Mouse (Mus musculus) thymus, adult 2 months (tissue): Measurements from ENCODE around the gene Kif21a. TPM values are rescaled to one million over a fixed set of nuclear protein-coding genes. Genes with fewer than 3 reads are reported as not detected.

Experiments used
- DNase-seq: peaks from one replicate; pipeline ENCODE4 v3.0.0; 2021
- H3K27ac ChIP-seq: fragments of 200-500 bp; 2 replicates; pipeline ENCODE4 v1.5.1; 2012; ENCODE audit warnings: low read length, control low read depth; ENCODE audit not compliant: control insufficient read depth, insufficient read depth
- H3K27me3 ChIP-seq: fragments of 200-500 bp; 2 replicates; pipeline ENCODE4 v1.6.1; 2012; ENCODE audit warnings: mild to moderate bottlenecking, low read length, moderate library complexity, mixed read lengths; ENCODE audit not compliant: control insufficient read depth, insufficient read depth
- H3K36me3 ChIP-seq: fragments of 200-500 bp; 2 replicates; pipeline ENCODE4 v1.6.1; 2012; ENCODE audit warnings: mild to moderate bottlenecking, low read length, moderate library complexity; ENCODE audit not compliant: control insufficient read depth, insufficient read depth
- H3K4me1 ChIP-seq: fragments of 200-500 bp; replicated peaks from 2 replicates; pipeline ENCODE4 v1.6.1; 2012; ENCODE audit warnings: low read length; ENCODE audit not compliant: control insufficient read depth, insufficient read depth
- H3K4me3 ChIP-seq: fragments of 200-500 bp; 2 replicates; pipeline ENCODE4 v1.5.1; 2012; ENCODE audit warnings: mild to moderate bottlenecking, low read length, control low read depth, moderate library complexity; ENCODE audit not compliant: control insufficient read depth, insufficient read depth
- CTCF ChIP-seq: fragments of 200-500 bp; IDR thresholded peaks from 2 replicates; pipeline ENCODE4 v1.5.1; 2012; ENCODE audit warnings: mild to moderate bottlenecking, control low read depth, low read length, moderate library complexity, borderline replicate concordance; ENCODE audit not compliant: control insufficient read depth, poor library complexity, insufficient read depth; ENCODE audit errors: extremely low read depth
- POLR2A ChIP-seq: fragments of 200-500 bp; IDR thresholded peaks from 2 replicates; pipeline ENCODE4 v1.6.1; 2012; ENCODE audit warnings: mild to moderate bottlenecking, low read length, control low read depth, moderate library complexity; ENCODE audit not compliant: control insufficient read depth, poor library complexity, insufficient read depth; ENCODE audit errors: extremely low read depth
- WGBS: fragments of 180-500 bp; shearing (Covaris S2); methylation state at CpG from one replicate; pipeline ENCODE4 v1.1.7; 2018; 5-methylcytosine and 5-hydroxymethylcytosine counted together
- polyA plus RNA-seq: library from polyadenylated mRNA; depleted of rRNA; stranded (reverse); fragments of >200 nt; gene quantifications from 2 replicates; pipeline ENCODE4 v1.2.3, GENCODE M21; 2012

The Kif21a gene
- polyA plus RNA-seq, 1 experiment = 1.5 TPM

GRCm38 (mm10) chr15:90992388-90992787 lies 57.4 kb downstream of the Kif21a start:
- TF ChIP-seq POLR2A (no peak), CTCF (no peak)
- DNase-seq = no peak
- WGBS = 92% methylated on average over 14 of the region's 14 CpGs
- no peak overlapping the region for H3K27ac ChIP-seq
- no peak overlapping the region for H3K4me3 ChIP-seq
- no peaks in the 10 kb centered on the region for H3K4me1 ChIP-seq
- H3K27me3 ChIP-seq = no peaks in the 10 kb centered on the region
- no peaks in the 10 kb centered on the region for H3K36me3 ChIP-seq

GRCm38 (mm10) chr15:90991843-90992242 lies 57.9 kb downstream of the Kif21a start:
- H3K27me3 ChIP-seq = no peaks in the 10 kb centered on the region
- H3K27ac ChIP-seq = no peak overlapping the region
- 90% methylated on average over 4 of the region's 4 CpGs for WGBS
- TF ChIP-seq CTCF (no peak), POLR2A (no peak)
- no peaks in the 10 kb centered on the region for H3K4me1 ChIP-seq
- DNase-seq = no peak
- H3K4me3 ChIP-seq = no peak overlapping the region
- H3K36me3 ChIP-seq = no peaks in the 10 kb centered on the region

GRCm38 (mm10) chr15:90987714-90988250 lies 62.0 kb downstream of the Kif21a start:
- Histone ChIP-seq H3K36me3 (no peaks in the 10 kb centered on the region), H3K27me3 (no peaks in the 10 kb centered on the region), H3K4me3 (no peak overlapping the region), H3K27ac (no peak overlapping the region), H3K4me1 (no peaks in the 10 kb centered on the region)
- no peak for DNase-seq
- no peak for TF ChIP-seq CTCF
- TF ChIP-seq POLR2A = no peak
- WGBS = 97% methylated on average over 12 of the region's 12 CpGs

- H3K27ac ChIP-seq = no peak overlapping the region
- DNase-seq = no peak
- TF ChIP-seq CTCF = no peak
- no peak for TF ChIP-seq POLR2A
- no peaks in the 10 kb centered on the region for H3K4me1 ChIP-seq
- no peaks in the 10 kb centered on the region for H3K36me3 ChIP-seq
- WGBS = 88% methylated on average over 5 of the region's 5 CpGs
- no peaks in the 10 kb centered on the region for H3K27me3 ChIP-seq
- no peak overlapping the region for H3K4me3 ChIP-seq
Measured at GRCm38 (mm10) chr15:90975914-90976313, 73.8 kb downstream of the Kif21a start.

GRCm38 (mm10) chr15:90971914-90972767 lies 77.6 kb downstream of the Kif21a start:
- WGBS = 93% methylated on average over 13 of the region's 13 CpGs
- H3K27me3 ChIP-seq = no peaks in the 10 kb centered on the region
- no peak overlapping the region for H3K27ac ChIP-seq
- no peak for TF ChIP-seq POLR2A
- no peak for TF ChIP-seq CTCF
- H3K4me1 ChIP-seq = no peaks in the 10 kb centered on the region
- H3K4me3 ChIP-seq = no peak overlapping the region
- DNase-seq = no peak
- no peaks in the 10 kb centered on the region for H3K36me3 ChIP-seq

GRCm38 (mm10) chr15:90963320-90963719 lies 86.4 kb downstream of the Kif21a start:
- Histone ChIP-seq H3K27ac (no peak overlapping the region), H3K4me3 (no peak overlapping the region), H3K4me1 (no peaks in the 10 kb centered on the region), H3K27me3 (no peaks in the 10 kb centered on the region), H3K36me3 (no peaks in the 10 kb centered on the region)
- DNase-seq = no peak
- WGBS = 52% methylated on average over 2 of the region's 2 CpGs
- TF ChIP-seq POLR2A (no peak), CTCF (no peak)

- no peaks in the 10 kb centered on the region for H3K4me1 ChIP-seq
- 88% methylated on average over 4 of the region's 4 CpGs for WGBS
- no peak overlapping the region for H3K4me3 ChIP-seq
- H3K27ac ChIP-seq = no peak overlapping the region
- H3K27me3 ChIP-seq = no peaks in the 10 kb centered on the region
- TF ChIP-seq POLR2A = no peak
- no peak for TF ChIP-seq CTCF
- no peak for DNase-seq
- no peaks in the 10 kb centered on the region for H3K36me3 ChIP-seq
Measured at GRCm38 (mm10) chr15:90962548-90962947, 87.2 kb downstream of the Kif21a start.
